Mouse (Mus musculus): ENCODE measurements around the gene Gpn1. TPM values are rescaled to one million over a fixed set of nuclear protein-coding genes. Genes with fewer than 3 reads are reported as not detected.

Gene Gpn1
- total and polyA plus RNA-seq, 3 experiments, result 30.6 to 42.6 (median 37.3) TPM

DNA sequence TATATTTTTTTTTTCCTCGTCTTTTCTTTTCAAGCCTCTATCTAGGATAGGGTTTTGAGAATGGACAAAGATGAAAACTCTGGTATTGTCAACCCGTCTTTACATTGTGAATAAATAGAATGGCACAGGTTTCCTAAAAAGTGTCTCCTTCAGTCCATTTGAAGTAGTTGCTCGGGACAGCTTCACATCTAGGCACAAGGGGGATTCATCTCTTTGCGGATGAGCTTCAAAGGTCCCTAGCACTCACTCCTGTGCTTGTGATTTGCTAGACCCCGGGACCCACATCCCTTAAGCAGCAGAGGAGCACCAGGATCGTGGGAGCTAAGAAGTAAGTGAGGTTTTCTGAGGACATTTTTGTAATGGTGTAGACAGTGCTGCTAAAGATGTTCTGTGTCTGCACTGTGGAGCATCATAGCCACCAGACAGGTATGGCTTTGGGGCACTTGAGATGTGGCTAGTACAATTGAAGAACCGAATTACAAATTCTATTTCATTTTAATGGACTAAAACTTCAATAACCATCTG is 41.6 kb upstream of the Gpn1 start:
- in situ Hi-C loops (cut with MboI; ENCODE audit: low pct_ligation_motif_present, low pct_unique_long_range_greater_than_20kb, low sequenced_read_pairs) (no loop called here), dilution Hi-C loops (cut with MboI; ENCODE audit: extremely low pct_ligation_motif_present, extremely low pct_unique_long_range_greater_than_20kb, low sequenced_read_pairs) (no loop called here)
- peak overlapping the region; percentile 92 for H3K4me2 ChIP-seq (ENCODE audit: insufficient read depth, low read depth, poor library complexity, severe bottlenecking)
- TF ChIP-seq USF2 (conservative IDR thresholded peaks at IDR 0.05; ENCODE audit: low read depth, low read length) (no peak), PAX5 (IDR thresholded peaks at IDR 0.05; ENCODE audit: low read length) (no peak), RAD21 (IDR thresholded peaks at IDR 0.05; ENCODE audit: low read depth, low read length) (no peak), ELF1 (IDR thresholded peaks at IDR 0.05; ENCODE audit: low read depth, low read length) (no peak), MAZ (IDR thresholded peaks at IDR 0.05; ENCODE audit: low read depth, low read length) (no peak), JUN (IDR thresholded peaks at IDR 0.05; ENCODE audit: insufficient read depth, low read depth, low read length) (no peak), ZC3H11A (IDR thresholded peaks at IDR 0.05; ENCODE audit: low read depth, low read length) (no peak), MAFK (IDR thresholded peaks at IDR 0.05; ENCODE audit: insufficient replicate concordance, low read length) (no peak), POLR2AphosphoS2 (IDR thresholded peaks at IDR 0.05; ENCODE audit: low read depth, low read length) (no peak), JUND (conservative IDR thresholded peaks at IDR 0.05; ENCODE audit: low read depth, low read length) (no peak), MXI1 (IDR thresholded peaks at IDR 0.05; ENCODE audit: low read depth, low read length) (no peak), EP300 (IDR thresholded peaks at IDR 0.05; ENCODE audit: low read length) (no peak), NRF1 (IDR thresholded peaks at IDR 0.05; ENCODE audit: low read depth, low read length) (no peak), UBTF (IDR thresholded peaks at IDR 0.05; ENCODE audit: low read depth, low read length) (no peak), CHD1 (IDR thresholded peaks at IDR 0.05; ENCODE audit: low read depth, low read length) (no peak), NELFE (IDR thresholded peaks at IDR 0.05; ENCODE audit: low read depth, low read length) (no peak), SMC3 (IDR thresholded peaks at IDR 0.05; ENCODE audit: low read depth, low read length) (no peak)
- peaks cover 0 to 1% of the 10 kb centered on the region in 2 experiments for H3K36me3 ChIP-seq (replicated peaks in 1 of 2; ENCODE audit: control insufficient read depth in 1 of 2, insufficient read depth in 1 of 2, low read length in 1 of 2)
- no peak overlapping the region for H3K27ac ChIP-seq (ENCODE audit: insufficient read depth, low read depth)
- peaks cover 3 to 18% of the 10 kb centered on the region in 2 experiments; a peak in 2 of 4 replicates for H3K4me1 ChIP-seq (ENCODE audit: control insufficient read depth in 1 of 2, insufficient read depth in 2 of 2)
- H3K27me3 ChIP-seq (replicated peaks), result no peaks in the 10 kb centered on the region
- peak; percentile 6 for DNase-seq (ENCODE audit: extremely low read depth)
- no peaks in the 10 kb centered on the region for H3K9me3 ChIP-seq (replicated peaks; ENCODE audit: low read length)
- H3K9ac ChIP-seq (ENCODE audit: insufficient read depth, low read depth), result peak overlapping the region; percentile 94
- H3K79me2 ChIP-seq (replicated peaks; ENCODE audit: control insufficient read depth, extremely low read depth, insufficient read depth, poor library complexity, severe bottlenecking), result peaks cover 18% of the 10 kb centered on the region
- peak overlapping the region; percentile 53 to 79 (median 78) for H3K4me3 ChIP-seq (replicated peaks in 1 of 3; ENCODE audit: low read depth in 2 of 3, low read length in 2 of 3, poor library complexity in 1 of 3)

- no peak overlapping the region for H3K4me3 ChIP-seq (replicated peaks in 1 of 3; ENCODE audit: low read depth in 2 of 3, low read length in 2 of 3, poor library complexity in 1 of 3)
- H3K36me3 ChIP-seq (replicated peaks in 1 of 2; ENCODE audit: control insufficient read depth in 1 of 2, insufficient read depth in 1 of 2, low read length in 1 of 2), result peaks cover 52 to 76% of the 10 kb centered on the region in 2 experiments
- peaks cover 0 to 6% of the 10 kb centered on the region in 2 experiments; a peak in 1 of 4 replicates for H3K4me1 ChIP-seq (ENCODE audit: control insufficient read depth in 1 of 2, insufficient read depth in 2 of 2)
- H3K9me3 ChIP-seq (replicated peaks; ENCODE audit: low read length), result peaks cover 8% of the 10 kb centered on the region
- no peak for TF ChIP-seq SIN3A (IDR thresholded peaks at IDR 0.05; ENCODE audit: low read length)
- no peak for TF ChIP-seq IRF4 (IDR thresholded peaks at IDR 0.05; ENCODE audit: low read depth, low read length)
- no peak for TF ChIP-seq ZMIZ1 (IDR thresholded peaks at IDR 0.05; ENCODE audit: low read depth, low read length)
- TF ChIP-seq ZC3H11A (IDR thresholded peaks at IDR 0.05; ENCODE audit: low read depth, low read length), result no peak
- TF ChIP-seq MAX (IDR thresholded peaks at IDR 0.05; ENCODE audit: low read length), result no peak
- no peak for TF ChIP-seq NELFE (IDR thresholded peaks at IDR 0.05; ENCODE audit: low read depth, low read length)
- no peak for TF ChIP-seq CHD2 (IDR thresholded peaks at IDR 0.05; ENCODE audit: low read length)
- no peak for TF ChIP-seq JUN (IDR thresholded peaks at IDR 0.05; ENCODE audit: insufficient read depth, low read depth, low read length)
- no peak for TF ChIP-seq JUND (conservative IDR thresholded peaks at IDR 0.05; ENCODE audit: low read depth, low read length)
- TF ChIP-seq HCFC1 (IDR thresholded peaks at IDR 0.05; ENCODE audit: low read depth, low read length), result no peak
- peak; percentile 2 for DNase-seq (ENCODE audit: extremely low read depth)
- dilution Hi-C loops (cut with MboI; ENCODE audit: extremely low pct_ligation_motif_present, extremely low pct_unique_long_range_greater_than_20kb, low sequenced_read_pairs) (no loop called here), in situ Hi-C loops (cut with MboI; ENCODE audit: low pct_ligation_motif_present, low pct_unique_long_range_greater_than_20kb, low sequenced_read_pairs) (no loop called here)
- no peak overlapping the region for H3K27ac ChIP-seq (ENCODE audit: insufficient read depth, low read depth)
- no peaks in the 10 kb centered on the region for H3K27me3 ChIP-seq (replicated peaks)
- H3K4me2 ChIP-seq (ENCODE audit: insufficient read depth, low read depth, poor library complexity, severe bottlenecking), result no peak overlapping the region
- no peak overlapping the region for H3K9ac ChIP-seq (ENCODE audit: insufficient read depth, low read depth)
- no peaks in the 10 kb centered on the region for H3K79me2 ChIP-seq (replicated peaks; ENCODE audit: control insufficient read depth, extremely low read depth, insufficient read depth, poor library complexity, severe bottlenecking)
Observed at GRCm38 (mm10) chr5:31467798-31468197, 26.7 kb upstream of the Gpn1 start.

Measured in CH12.LX (cell line).